Mouse (Mus musculus) retina, adult 2 months (tissue): ENCODE data around the gene Slain2.
"Not testable (repeated sequence)": the region's sequence is repeated elsewhere in the genome, so short reads cannot be mapped to it uniquely, and the experiment has no call there.

Experiments used
- DNase-seq: peaks from one replicate; pipeline ENCODE4 v3.0.0-alpha.2; 2012; ENCODE audit warnings: low read depth, low spot score

Gene Slain2

GRCm38 (mm10) chr5:73011806-73012205 is 97.7 kb downstream of the Slain2 start:
- DNase-seq: not testable (repeated sequence)

- not testable (repeated sequence) for DNase-seq
These were observed 98.9 kb downstream of the Slain2 start for GRCm38 (mm10) chr5:73012884-73013610.

GRCm38 (mm10) chr5:73013611-73014287 is 99.6 kb downstream of the Slain2 start:
- not testable (repeated sequence) for DNase-seq

GRCm38 (mm10) chr5:73014745-73015144 is 100.6 kb downstream of the Slain2 start:
- DNase-seq: no peak

GRCm38 (mm10) chr5:73023801-73024200 is 109.7 kb downstream of the Slain2 start:
- DNase-seq: no peak
